In genomic region chr13:91564047-91564446, GRCm38 (mm10) we compare ENCODE assay signal across 26 mouse cellular contexts.
A peak's percentile ranks its signal among the peaks of the same experiment; 100 is the strongest.
DNase-seq lines count a peak whose midpoint lies in the region; ATAC-seq and TF ChIP-seq lines count a peak whose summit lies in the region.
"Had no signal": no experiment of that assay in that cellular context is flagged by ENCODE, and none has a peak within 500 bp of the region (broad histone marks: within the 10 kb centered on the region; RNA-seq: fewer than 3 reads in every experiment).

No protein-coding gene starts in this region.

- H3K4me3 ChIP-seq in layer of hippocampus, adult 2 months, result no peak overlapping the region
- H3K4me3 ChIP-seq: embryonic facial prominence, embryonic 10.5 days; embryonic facial prominence, embryonic 13.5 days; erythroblast, embryonic 14.5 days; forebrain, embryonic 12.5 days; forebrain, embryonic 15.5 days; gastrocnemius, adult 2 months; heart, embryonic 10.5 days; hindbrain, embryonic 12.5 days; hindbrain, embryonic 15.5 days had no signal

- intact Hi-C loops in heart, postnatal 25 days (cut with DNase I), result loop anchor here (10.0 kb wide), 1 partner anchor 89 kb away; no protein-coding TSS in a partner anchor

- H3K27ac ChIP-seq in layer of hippocampus, adult 2 months, result peak overlapping the region; percentile 66
- H3K27ac ChIP-seq: embryonic facial prominence, embryonic 10.5 days; embryonic facial prominence, embryonic 13.5 days; forebrain, embryonic 12.5 days; forebrain, embryonic 15.5 days; gastrocnemius, adult 2 months; heart, embryonic 10.5 days; hindbrain, embryonic 12.5 days; hindbrain, embryonic 15.5 days had no signal

- TF ChIP-seq CTCF in layer of hippocampus, adult 2 months (conservative IDR thresholded peaks at IDR 0.05), result no peak

- peak; percentile 36 to 50 for DNase-seq in heart, adult 18-20 months
- DNase-seq in heart, postnatal 25 days (ENCODE audit: low spot score), result no peak
- peak; percentile 12 to 33 for DNase-seq in heart, adult 9 months (ENCODE audit: low spot score in 2 of 2)
- no peak for DNase-seq in heart, adult 11 months
- no peak for DNase-seq in layer of hippocampus, adult 2 months (ENCODE audit: low spot score in 2 of 2)
- no peak for DNase-seq in layer of hippocampus, adult 9-10 months (ENCODE audit: low spot score)
- DNase-seq: adrenal gland, adult 2 months; adrenal gland, postnatal 14 days; B cell, adult 2 months; cerebellum, adult 11 months; cerebellum, adult 2 months; embryo, embryonic 11 days; gastrocnemius, adult 2 months; gastrocnemius, postnatal 14 days; kidney, adult 2 months had no signal

- ATAC-seq in activated CD4-positive, CD25-positive, alpha-beta regulatory T cell, adult 4 months, result no peak
- ATAC-seq: intestine, postnatal 0 days; Patski had no signal

Comparison
In these comparisons a context has a peak if more than half of its experiments do, and no peak if none do; other contexts are left out.
1. DNase-seq: peak in heart, adult 18-20 months (2 of 2) and heart, adult 9 months (2 of 2); none in heart, postnatal 25 days (single experiment), heart, adult 11 months (single experiment), layer of hippocampus, adult 2 months (0 of 2) and layer of hippocampus, adult 9-10 months (single experiment).